Mouse (Mus musculus) urinary bladder, postnatal 0 days (tissue): Measurements from ENCODE around the gene Ndufa13. TPM values are rescaled to one million over a fixed set of nuclear protein-coding genes. Genes with fewer than 3 reads are reported as not detected.

Experiments used
- polyA plus RNA-seq: library from polyadenylated mRNA; unstranded; fragments of >200 nt; fragmentation: Nextera tagmentation; extraction: Ambion mirVana; gene quantifications from 2 replicates; pipeline ENCODE4 v1.2.1, GENCODE M21; 2015

The Ndufa13 gene
- 222 and 227 TPM in 2 replicates for polyA plus RNA-seq

GRCm38 (mm10) chr8:69902163-69903062, at the start of gene Ndufa13, which contains the start of the genes Tssk6 and Yjefn3:
TSS of gene Ndufa13 (minus strand) at chr8:69902558.
TSS of gene Tssk6 (plus strand) at chr8:69902184.
TSS of gene Yjefn3 (minus strand) at chr8:69902712.

DNA sequence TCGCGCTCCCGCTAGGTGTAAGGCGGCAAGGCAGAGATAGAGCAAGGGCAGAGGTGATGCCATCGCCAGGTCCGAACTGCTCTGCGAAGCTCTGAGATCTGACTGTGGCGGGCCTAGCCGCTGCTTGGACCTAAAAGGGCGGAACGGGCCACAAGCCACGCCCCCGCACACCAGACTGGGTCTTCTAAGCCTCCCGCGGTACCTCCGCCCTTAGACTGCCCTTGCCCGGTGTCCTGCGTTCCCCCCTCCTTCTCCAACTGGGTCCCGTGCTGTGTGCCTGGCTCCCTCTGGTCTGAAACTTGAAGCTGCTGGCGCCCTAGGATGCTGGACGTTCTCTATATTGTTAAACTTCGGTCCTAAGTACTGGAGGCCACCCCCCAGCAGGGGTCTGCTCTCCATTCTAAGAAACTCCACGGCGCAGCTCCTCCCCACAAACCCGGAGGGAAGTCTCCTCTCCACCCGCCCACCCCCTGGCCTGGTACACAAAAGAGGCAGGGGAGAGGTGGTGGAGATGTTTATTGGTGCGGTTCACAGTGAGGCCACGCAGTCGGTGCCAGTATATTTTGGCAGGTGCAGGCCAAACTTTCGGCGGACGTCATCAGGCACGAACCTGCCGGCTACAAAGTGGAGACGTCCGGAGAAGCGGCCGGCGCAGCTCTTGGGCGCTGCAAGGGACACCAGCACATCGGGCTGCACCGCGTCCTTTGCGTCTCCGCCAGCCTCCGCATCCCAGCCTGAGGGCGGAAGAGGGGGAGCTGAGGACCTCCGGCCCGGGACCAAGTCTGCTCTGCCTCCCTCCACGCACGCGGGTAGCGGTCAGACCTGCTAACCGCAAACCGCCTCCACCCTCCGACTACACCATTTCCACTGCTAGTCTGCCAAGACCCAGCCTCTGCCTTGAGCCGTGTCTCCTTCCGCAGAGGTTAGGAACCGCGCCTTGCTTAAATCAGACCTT, 14.8 kb downstream of the Ndufa13 start, which contains the start of gene Cilp2:
Gene Cilp2 (minus strand): TSS at position 399 of the 955 bp plus-strand sequence.

Other genes with a start within 250 kb of the Ndufa13 start
- gene Zfp964, start 248.1 kb downstream of the Ndufa13 start, polyA plus RNA-seq: 0.71 and 0.87 TPM in 2 replicates
- 12.5 and 13.6 TPM in 2 replicates for gene Zfp869, start 191.8 kb downstream of the Ndufa13 start, polyA plus RNA-seq
- gene Zfp963, start 152.6 kb downstream of the Ndufa13 start, polyA plus RNA-seq: 1.7 and 2.6 TPM in 2 replicates
- gene Gm20422, start 127.7 kb downstream of the Ndufa13 start, polyA plus RNA-seq: 0.29 and 0.59 TPM in 2 replicates
- gene Atp13a1, start 111.4 kb downstream of the Ndufa13 start, polyA plus RNA-seq: 26.0 and 26.7 TPM in 2 replicates
- gene Zfp866, start 111.4 kb downstream of the Ndufa13 start, polyA plus RNA-seq: 10.9 and 11.7 TPM in 2 replicates
- 5.5 and 8.5 TPM in 2 replicates for gene Gmip, start 93.9 kb downstream of the Ndufa13 start, polyA plus RNA-seq
- 0.27 and 0.30 TPM in 2 replicates for gene Lpar2, start 80.1 kb downstream of the Ndufa13 start, polyA plus RNA-seq
- gene Pbx4, start 70.1 kb downstream of the Ndufa13 start, polyA plus RNA-seq: 3.5 and 4.3 TPM in 2 replicates
- 0.46 and 0.52 TPM in 2 replicates for gene Cilp2, start 14.9 kb downstream of the Ndufa13 start, polyA plus RNA-seq
- 2.2 and 2.3 TPM in 2 replicates for gene Tssk6, start 374 bp downstream of the Ndufa13 start, polyA plus RNA-seq
- gene Yjefn3, start 154 bp upstream of the Ndufa13 start, polyA plus RNA-seq: 1.3 and 2.2 TPM in 2 replicates
- gene Gatad2a, start 93.8 kb upstream of the Ndufa13 start, polyA plus RNA-seq: 26.5 and 27.4 TPM in 2 replicates
- gene Mau2, start 140.2 kb upstream of the Ndufa13 start, polyA plus RNA-seq: 26.6 and 28.0 TPM in 2 replicates
- gene Sugp1, start 140.3 kb upstream of the Ndufa13 start, polyA plus RNA-seq: 22.9 and 23.3 TPM in 2 replicates
- 0.14 TPM in 1 of 2 replicates, not detected in the other for gene Tm6sf2, start 170.4 kb upstream of the Ndufa13 start, polyA plus RNA-seq
- gene Hapln4, start 180.9 kb upstream of the Ndufa13 start, polyA plus RNA-seq: 0.04 TPM in 2 replicates
- 0.10 and 0.16 TPM in 2 replicates for gene Ncan, start 218.3 kb upstream of the Ndufa13 start, polyA plus RNA-seq
- gene Nr2c2ap, start 228.8 kb upstream of the Ndufa13 start, polyA plus RNA-seq: 29.3 and 31.3 TPM in 2 replicates
- gene Rfxank, start 236.6 kb upstream of the Ndufa13 start, polyA plus RNA-seq: 7.5 and 7.9 TPM in 2 replicates
- 30.9 and 33.6 TPM in 2 replicates for gene Borcs8, start 236.9 kb upstream of the Ndufa13 start, polyA plus RNA-seq
- gene Mef2b, start 237.2 kb upstream of the Ndufa13 start, polyA plus RNA-seq: 0.24 and 0.37 TPM in 2 replicates